In the genomic region with DNA sequence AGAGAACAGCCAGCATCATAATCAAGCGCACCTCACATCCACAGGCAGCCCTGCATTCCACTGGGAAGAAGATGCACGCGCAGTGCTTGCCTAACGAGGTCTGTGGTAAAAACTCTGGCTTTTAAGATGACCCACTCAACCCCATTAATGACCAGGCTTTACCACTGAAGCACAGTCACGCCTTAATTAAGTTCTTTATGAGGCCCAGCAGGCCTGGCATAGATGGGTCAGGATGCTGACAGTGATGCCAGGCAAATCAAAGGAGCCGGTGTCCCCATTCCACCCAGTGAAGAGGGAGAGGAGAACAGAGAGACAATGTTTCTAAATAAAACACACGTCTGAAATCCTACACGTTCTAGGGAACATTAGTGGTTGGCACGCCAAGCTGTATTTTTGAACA, we compare ENCODE assay signal across 34 mouse cellular contexts. TPM values are rescaled to one million over a fixed set of nuclear protein-coding genes. Genes with fewer than 3 reads are reported as not detected.
DNase-seq lines count a peak whose midpoint lies in the region.
"Had no signal": no experiment of that assay in that cellular context is flagged by ENCODE, and none has a peak within 500 bp of the region (broad histone marks: within the 10 kb centered on the region; RNA-seq: fewer than 3 reads in every experiment).

No protein-coding gene starts in this region.

- no peak overlapping the region for H3K4me3 ChIP-seq in forebrain, embryonic 10.5 days
- H3K4me3 ChIP-seq: embryonic facial prominence, embryonic 10.5 days; embryonic facial prominence, embryonic 13.5 days; erythroblast, embryonic 14.5 days; forebrain, embryonic 13.5 days; gastrocnemius, adult 2 months; heart, adult 2 months; heart, embryonic 10.5 days; heart, embryonic 13.5 days; intestine, embryonic 15.5 days had no signal

- intact Hi-C loops in left cerebral cortex, postnatal 4 days (cut with DNase I), result no loop called here

- H3K9me3 ChIP-seq in forebrain, embryonic 10.5 days, result no peaks in the 10 kb centered on the region
- H3K9me3 ChIP-seq: embryonic facial prominence, embryonic 10.5 days; embryonic facial prominence, embryonic 13.5 days; forebrain, embryonic 13.5 days; heart, embryonic 10.5 days; heart, embryonic 13.5 days; intestine, embryonic 15.5 days had no signal

- H3K27ac ChIP-seq in forebrain, embryonic 10.5 days, result no peak overlapping the region
- H3K27ac ChIP-seq: embryonic facial prominence, embryonic 10.5 days; embryonic facial prominence, embryonic 13.5 days; forebrain, embryonic 13.5 days; gastrocnemius, adult 2 months; heart, adult 2 months; heart, embryonic 10.5 days; heart, embryonic 13.5 days; hindbrain, embryonic 14.5 days; intestine, embryonic 15.5 days had no signal

- WGBS in forebrain, embryonic 10.5 days, result 70% methylated on average over 9 of the region's 9 CpGs

- DNase-seq in left cerebral cortex, postnatal 4 days, result peak; percentile 5
- DNase-seq in left cerebral cortex, adult 18-20 months (ENCODE audit: low spot score in 2 of 2), result no peak
- DNase-seq in Muller cell, postnatal 12 days (ENCODE audit: inconsistent ontology term), result peak; percentile 72
- peak; percentile 9 for DNase-seq in brain, adult 2 months (ENCODE audit: low read depth, low spot score)
- peak; percentile 3 for DNase-seq in retina, embryonic 14.5 days (ENCODE audit: low spot score)
- DNase-seq in thymus, postnatal 25 days, result no peak
- no peak for DNase-seq in forebrain, embryonic 10.5 days (ENCODE audit: extremely low spot score, low spot score)
- DNase-seq: adrenal gland, adult 8-10 months; adrenal gland, postnatal 25 days; cerebellum, adult 11 months; cerebellum, adult 2 months; cerebellum, adult 9-11 months; cerebellum, postnatal 25 days; embryo, embryonic 11 days; gastrocnemius, adult 2 months; gastrocnemius, postnatal 14 days; heart, adult 2 months; heart, postnatal 14 days; heart, postnatal 4 days had no signal

- H3K36me3 ChIP-seq in forebrain, embryonic 10.5 days (replicated peaks), result no peaks in the 10 kb centered on the region
- H3K36me3 ChIP-seq: embryonic facial prominence, embryonic 10.5 days; embryonic facial prominence, embryonic 13.5 days; heart, embryonic 10.5 days; heart, embryonic 13.5 days; intestine, embryonic 15.5 days had no signal

- peaks cover 5% of the 10 kb centered on the region; the same call in 1 of the 2 replicates for H3K4me1 ChIP-seq in forebrain, embryonic 10.5 days
- H3K4me1 ChIP-seq: embryonic facial prominence, embryonic 10.5 days; embryonic facial prominence, embryonic 13.5 days; forebrain, embryonic 13.5 days; intestine, embryonic 15.5 days had no signal

- no peaks in the 10 kb centered on the region for H3K27me3 ChIP-seq in forebrain, embryonic 10.5 days (ENCODE audit: poor library complexity, severe bottlenecking)
- H3K27me3 ChIP-seq: embryonic facial prominence, embryonic 13.5 days; forebrain, embryonic 13.5 days; heart, embryonic 13.5 days; intestine, embryonic 15.5 days had no signal

RNA-seq across cellular contexts. Expression of a gene that starts 3.8 kb away (rescaled TPM):
- total RNA-seq in left cerebral cortex, postnatal 4 days (2021), result under 1 TPM in 1 of 2 experiments, not detected in 1; 0.06 TPM
- total RNA-seq in left cerebral cortex, adult 18-20 months (2021), result not detected
- not detected in 2 replicates for polyA plus RNA-seq in forebrain, embryonic 10.5 days (2016; fragmentation: Nextera tagmentation; extraction: Ambion mirVana)
- total RNA-seq: common myeloid progenitor, adult 5-6 weeks; MEL had no signal
- polyA plus RNA-seq: activated CD4-positive, CD25-positive, alpha-beta regulatory T cell, adult 4 months; CD4-positive, CD25-positive, alpha-beta regulatory T cell, adult 4 months; cerebellum, adult 2 months; embryonic facial prominence, embryonic 10.5 days; erythroblast, embryonic 14.5 days; forebrain, embryonic 13.5 days; forebrain, embryonic 16.5 days; heart, embryonic 10.5 days; heart, embryonic 13.5 days; heart, embryonic 16.5 days; hindbrain, embryonic 11.5 days; hindbrain, embryonic 14.5 days; intestine, embryonic 15.5 days had no signal

Comparison
In these comparisons a context has a peak if more than half of its experiments do, and no peak if none do; other contexts are left out.
1. DNase-seq: peak in left cerebral cortex, postnatal 4 days (single experiment), Muller cell, postnatal 12 days (single experiment), brain, adult 2 months (single experiment) and retina, embryonic 14.5 days (single experiment); none in left cerebral cortex, adult 18-20 months (0 of 2), thymus, postnatal 25 days (single experiment) and forebrain, embryonic 10.5 days (single experiment).